13 mouse cellular contexts compared by ENCODE assay signal in genomic region chr16:95775361-95775760, GRCm38 (mm10).
"Had no signal": no experiment of that assay in that cellular context is flagged by ENCODE, and none has a peak within 500 bp of the region (broad histone marks: within the 10 kb centered on the region; RNA-seq: fewer than 3 reads in every experiment).

No protein-coding gene starts in this region.

- H3K4me2 ChIP-seq: kidney, embryonic 15.5 days; limb, embryonic 12.5 days; lung, embryonic 15.5 days; midbrain, embryonic 11.5 days; midbrain, embryonic 15.5 days had no signal

- H3K9me3 ChIP-seq: kidney, embryonic 15.5 days; limb, embryonic 12.5 days; lung, embryonic 15.5 days; midbrain, embryonic 15.5 days had no signal

- H3K27ac ChIP-seq: kidney, embryonic 15.5 days; limb, embryonic 12.5 days; lung, embryonic 15.5 days; macrophage; midbrain, embryonic 15.5 days; stomach, postnatal 0 days had no signal

- H3K9ac ChIP-seq: kidney, embryonic 15.5 days; limb, embryonic 12.5 days; lung, embryonic 15.5 days; midbrain, embryonic 15.5 days had no signal

- H3K27me3 ChIP-seq: kidney, embryonic 15.5 days; limb, embryonic 12.5 days; lung, embryonic 15.5 days; midbrain, embryonic 15.5 days had no signal

- H3K4me1 ChIP-seq: midbrain, embryonic 15.5 days had no signal

- DNase-seq: kidney, adult 2 months; kidney, postnatal 25 days; layer of hippocampus, postnatal 36 days; lung, postnatal 14 days; right cerebral cortex, adult 18-20 months had no signal

- ATAC-seq: midbrain, embryonic 15.5 days had no signal

- H3K4me3 ChIP-seq: kidney, embryonic 15.5 days; limb, embryonic 12.5 days; lung, embryonic 15.5 days; megakaryocyte, embryonic 14.5 days; midbrain, embryonic 15.5 days had no signal

- H3K36me3 ChIP-seq: kidney, embryonic 15.5 days; limb, embryonic 12.5 days; lung, embryonic 15.5 days; midbrain, embryonic 15.5 days had no signal
